Mouse (Mus musculus) myocyte (in vitro differentiated cells): ENCODE data around the gene Amn.

ENCODE experiments used
- CEBPB ChIP-seq: IDR thresholded peaks from 2 replicates; pipeline ENCODE4 v1.6.1; 2011; ENCODE audit warnings: mild to moderate bottlenecking, moderate library complexity; ENCODE audit not compliant: poor library complexity, insufficient read depth, severe bottlenecking
- MAX ChIP-seq: IDR thresholded peaks from one replicate; pipeline ENCODE4 v1.6.1; 2011; ENCODE audit warnings: low read depth, mild to moderate bottlenecking, control low read depth
- MYOG ChIP-seq, 3 experiments: IDR thresholded peaks; one replicate each; pipeline ENCODE4 v1.6.1; 2011; ENCODE audit warnings: control low read depth in 2 of 3, low read depth in 2 of 3, mild to moderate bottlenecking in 2 of 3; ENCODE audit not compliant: insufficient read length in 2 of 3, control insufficient read depth in 1 of 3, insufficient read depth in 1 of 3
- POLR2A ChIP-seq: IDR thresholded peaks from one replicate; pipeline ENCODE4 v1.6.1; 2011; ENCODE audit warnings: low read depth, mild to moderate bottlenecking, control low read depth, moderate library complexity; ENCODE audit not compliant: insufficient read length
- POLR2AphosphoS2 ChIP-seq: IDR thresholded peaks from one replicate; pipeline ENCODE4 v1.6.1; 2011; ENCODE audit warnings: low read depth, control low read depth; ENCODE audit not compliant: insufficient read length
- REST ChIP-seq: IDR thresholded peaks from one replicate; pipeline ENCODE4 v1.6.1; 2011; ENCODE audit warnings: mild to moderate bottlenecking, control low read depth, moderate library complexity; ENCODE audit not compliant: insufficient read depth, insufficient read length
- SRF ChIP-seq: IDR thresholded peaks from one replicate; pipeline ENCODE4 v1.6.1; 2011; ENCODE audit warnings: low read depth; ENCODE audit not compliant: control insufficient read depth, insufficient read length
- TCF12 ChIP-seq: IDR thresholded peaks from one replicate; pipeline ENCODE4 v1.6.1; 2011; ENCODE audit warnings: mild to moderate bottlenecking, control low read depth; ENCODE audit not compliant: poor library complexity, insufficient read depth, severe bottlenecking
- TCF3 ChIP-seq: IDR thresholded peaks from one replicate; pipeline ENCODE4 v1.6.1; 2011; ENCODE audit warnings: low read depth, control low read depth; ENCODE audit not compliant: insufficient read length
- USF1 ChIP-seq: IDR thresholded peaks from one replicate; pipeline ENCODE4 v1.6.1; 2011; ENCODE audit warnings: low read depth, mild to moderate bottlenecking, control low read depth, moderate library complexity

- no peak for TF ChIP-seq TCF12
- no peak for TF ChIP-seq MYOG (IDR thresholded peaks at IDR 0.05; ENCODE audit: control insufficient read depth in 1 of 3, insufficient read depth in 1 of 3, insufficient read length in 2 of 3, low read depth in 2 of 3)
- TF ChIP-seq CEBPB = no peak
- TF ChIP-seq POLR2A = no peak
- no peak for TF ChIP-seq SRF
- no peak for TF ChIP-seq USF1
- TF ChIP-seq TCF3 = no peak
- TF ChIP-seq POLR2AphosphoS2 = no peak
- no peak for TF ChIP-seq MAX
- TF ChIP-seq REST = no peak
These were observed 1.1 kb downstream of the Amn start for GRCm38 (mm10) chr12:111271966-111272365.
